Mouse (Mus musculus) ZHBTc4 (cell line): ENCODE data around the gene Alcam.

Source experiments
- DNase-seq: peaks from one replicate; pipeline ENCODE4 v3.0.0-alpha.2; 2011; ENCODE audit warnings: low read depth, low spot score

Gene Alcam

DNA sequence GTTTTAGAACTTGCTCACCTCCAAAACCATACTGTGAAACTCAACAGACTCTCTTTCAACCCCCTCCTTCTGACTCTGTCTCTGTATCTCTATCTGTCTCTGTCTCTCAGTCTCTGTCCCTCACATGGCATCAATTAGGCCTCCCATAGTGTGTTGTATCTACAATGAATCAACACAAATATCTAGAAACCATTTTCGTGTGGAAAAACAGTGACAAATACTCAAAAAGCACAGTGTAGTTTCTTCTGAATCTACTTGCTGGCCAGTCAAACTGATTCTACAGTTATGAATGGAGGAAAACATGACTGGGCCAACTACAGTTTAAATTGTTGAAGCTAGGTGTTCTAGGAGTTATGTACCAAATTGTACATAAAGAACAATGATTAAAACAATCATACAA is 10.8 kb downstream of the Alcam start:
- no peak for DNase-seq

DNA sequence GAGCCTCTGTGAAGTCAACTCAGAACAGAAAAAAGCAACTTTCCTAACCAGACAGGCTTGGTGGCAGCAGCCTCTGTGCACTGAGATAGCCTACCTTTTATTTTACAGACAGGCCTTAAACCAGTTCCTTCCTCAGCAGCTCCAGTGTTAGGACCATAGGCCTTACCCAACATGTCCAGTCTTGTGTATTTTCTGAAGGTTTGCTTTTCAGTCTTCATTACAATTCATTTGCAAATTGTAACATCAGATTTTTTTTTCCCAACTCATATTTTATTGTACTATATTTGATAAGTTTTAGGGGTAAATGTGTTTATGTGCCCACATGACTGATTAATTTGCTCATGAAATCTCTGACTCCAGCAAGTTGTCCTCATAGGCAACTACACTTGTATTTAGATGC is 14.3 kb downstream of the Alcam start:
- DNase-seq, result no peak

DNA sequence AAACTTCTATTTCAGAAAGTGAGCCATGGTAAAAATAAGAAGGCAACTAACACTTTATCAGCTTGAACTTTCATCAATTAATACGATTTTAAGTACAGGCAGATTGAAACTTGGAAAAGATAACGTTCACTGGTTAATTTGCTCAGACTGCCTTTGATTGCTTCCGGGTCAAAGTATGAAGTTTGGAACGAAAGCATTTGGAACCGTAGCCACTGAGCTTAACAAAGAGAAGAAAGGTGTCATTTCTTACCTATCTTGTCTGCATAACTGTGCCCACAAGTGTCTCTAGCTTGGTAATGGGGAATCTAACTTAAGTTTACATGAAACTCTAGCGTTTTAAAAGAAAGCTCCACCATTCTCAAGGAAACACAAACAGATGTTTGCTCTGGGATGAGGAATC is 14.9 kb downstream of the Alcam start:
- no peak for DNase-seq

- no peak for DNase-seq
Measured at GRCm38 (mm10) chr16:52438216-52438904, 15.5 kb downstream of the Alcam start.

DNA sequence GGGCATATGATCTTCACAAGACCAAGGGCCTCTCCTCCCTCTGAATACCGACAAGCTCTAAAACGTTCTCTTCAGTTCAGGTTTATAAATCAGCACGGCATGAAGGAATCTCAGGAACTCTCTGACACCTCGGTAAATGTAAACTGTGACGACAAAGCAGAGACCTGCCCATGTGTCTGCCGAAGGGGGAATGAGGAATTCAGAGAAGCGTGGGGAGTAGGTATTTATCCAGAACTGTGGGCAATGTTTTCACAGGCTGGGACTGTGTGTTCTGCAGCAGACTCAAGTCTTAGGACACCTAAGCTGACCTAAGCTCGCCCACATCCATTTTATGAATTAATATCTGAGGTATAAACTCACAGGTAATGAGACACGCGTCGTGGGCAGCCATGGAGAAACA is 20.7 kb downstream of the Alcam start:
- DNase-seq, result no peak

DNA sequence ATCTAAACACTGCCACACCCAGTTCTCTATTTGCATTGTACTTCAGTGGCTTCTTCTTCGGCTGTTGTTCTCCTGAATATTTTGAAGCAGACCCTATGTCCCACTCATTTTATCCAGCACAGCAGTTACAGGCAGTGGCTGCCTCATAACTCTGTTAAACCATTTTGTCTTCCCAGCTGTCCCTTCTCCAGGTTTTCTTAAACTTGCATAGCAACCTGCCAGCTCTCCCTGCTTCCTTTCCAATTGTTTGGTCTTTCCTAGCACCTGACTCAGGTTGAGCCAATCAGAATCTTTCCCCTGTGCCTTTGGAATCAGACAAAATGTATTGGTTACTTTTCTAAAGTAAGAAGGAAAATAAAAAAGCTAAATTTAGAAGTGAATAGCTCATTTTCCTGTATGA is 21.8 kb downstream of the Alcam start:
- no peak for DNase-seq

GRCm38 (mm10) chr16:52431590-52431989 is 22.3 kb downstream of the Alcam start:
- no peak for DNase-seq

DNA sequence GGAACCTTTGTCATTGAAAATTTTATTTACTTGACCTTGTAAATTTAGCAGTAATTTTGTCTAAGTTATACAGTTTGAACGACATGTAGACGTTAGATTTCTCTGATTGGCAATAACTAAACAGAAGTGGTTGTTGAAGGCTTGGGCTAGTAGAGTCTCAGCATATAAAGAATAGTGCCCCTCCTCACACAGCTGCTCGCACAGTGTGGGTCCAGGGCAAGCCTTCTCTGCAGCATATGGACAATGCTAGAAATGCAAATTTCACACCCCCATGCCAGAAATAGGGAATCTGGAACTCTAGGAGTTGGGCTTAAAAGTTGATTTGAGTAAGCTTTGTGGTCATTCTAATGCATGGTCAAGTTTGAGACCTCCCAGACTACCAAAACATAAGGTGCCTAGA is 23.8 kb downstream of the Alcam start:
- DNase-seq, result no peak

GRCm38 (mm10) chr16:52429661-52430060 is 24.2 kb downstream of the Alcam start:
- DNase-seq, result no peak

DNA sequence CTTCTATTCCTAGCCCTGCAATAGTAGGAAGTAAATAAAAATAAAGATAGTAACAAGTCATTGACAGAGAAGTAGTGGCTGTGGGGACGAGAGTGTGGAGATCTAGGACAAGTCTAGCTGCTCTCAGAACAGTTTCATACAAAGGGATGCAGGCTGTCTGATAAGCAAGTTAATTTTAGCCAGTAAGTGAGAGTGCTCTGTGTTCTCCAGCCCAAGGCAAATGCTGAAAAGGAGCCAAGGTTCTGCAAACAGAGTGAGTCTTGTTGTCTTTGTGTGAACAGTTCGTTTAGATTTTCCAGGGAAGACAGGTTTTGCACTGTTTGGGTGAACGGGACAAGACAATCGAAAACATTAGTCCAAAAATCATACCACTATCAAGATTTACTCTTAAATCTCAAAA is 25.4 kb downstream of the Alcam start:
- DNase-seq, result no peak

DNA sequence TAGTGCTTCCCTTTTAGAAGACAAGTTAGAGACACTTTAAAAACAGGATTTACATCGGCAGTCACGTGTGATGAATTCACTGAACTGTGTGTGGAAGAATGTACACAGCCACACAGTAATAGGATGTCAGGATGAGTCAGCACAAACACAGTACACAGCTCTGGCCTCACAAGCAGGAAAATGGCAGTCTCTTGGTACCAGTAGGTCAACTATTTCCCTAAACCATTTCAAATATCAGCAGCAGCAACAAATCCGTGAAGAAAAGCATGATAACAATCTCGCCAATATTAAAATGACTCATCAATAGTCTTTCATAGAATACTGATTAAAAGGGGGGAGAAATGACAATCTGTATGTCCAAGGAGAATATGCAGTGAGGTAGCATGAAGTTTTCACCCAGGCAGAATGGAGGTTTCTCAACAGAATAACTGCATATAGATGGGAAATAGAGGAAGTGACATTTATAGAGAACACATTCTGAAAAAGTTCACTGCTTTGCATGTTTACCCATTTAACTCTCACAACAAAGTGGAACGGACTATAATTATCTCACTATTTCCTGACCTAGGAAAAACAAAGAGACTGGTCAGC is 35.2 kb downstream of the Alcam start:
- DNase-seq, result no peak

DNA sequence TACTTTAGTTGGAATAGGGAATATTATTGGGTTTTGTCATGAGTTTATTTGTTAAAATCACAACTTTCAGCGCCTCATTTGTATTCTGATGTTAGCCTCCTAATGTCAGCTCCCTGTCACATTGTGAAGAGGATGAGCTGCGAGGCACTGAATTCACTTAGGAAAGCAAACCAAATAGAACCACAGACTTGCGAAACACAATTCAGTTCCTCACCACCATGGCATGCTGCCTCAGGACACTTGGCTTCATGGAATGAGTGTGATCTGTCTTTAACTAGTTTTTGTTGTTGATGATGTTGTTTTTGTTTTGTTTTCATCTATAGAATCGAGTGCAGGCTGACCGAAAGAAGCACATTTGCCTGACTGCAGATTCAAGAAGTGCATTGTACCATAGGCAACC is 35.9 kb downstream of the Alcam start:
- DNase-seq, result no peak

GRCm38 (mm10) chr16:52417146-52417545 is 36.7 kb downstream of the Alcam start:
- DNase-seq, result no peak

- DNase-seq, result no peak
Measured at GRCm38 (mm10) chr16:52413714-52414113, 40.2 kb downstream of the Alcam start.

GRCm38 (mm10) chr16:52406072-52406471 is 47.8 kb downstream of the Alcam start:
- no peak for DNase-seq

DNA sequence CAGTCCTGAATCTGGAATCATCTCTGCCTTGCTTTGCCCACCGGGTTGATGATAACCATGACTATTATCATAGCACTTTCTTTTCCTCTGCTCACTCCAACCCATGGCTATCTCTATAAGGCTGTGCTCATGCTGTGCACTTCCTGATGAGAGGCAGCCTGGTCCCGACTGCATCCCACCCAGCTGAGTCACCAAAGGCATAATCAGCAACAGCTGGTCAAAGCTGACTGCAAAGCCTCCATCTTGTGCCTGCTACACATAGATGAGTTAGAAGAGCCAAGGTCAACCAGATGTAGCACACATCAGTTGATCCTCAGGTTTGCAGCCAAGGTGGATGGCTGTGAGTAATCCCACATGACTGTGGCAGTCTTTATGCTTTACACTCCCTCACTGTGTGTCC is 48.6 kb downstream of the Alcam start:
- no peak for DNase-seq

DNA sequence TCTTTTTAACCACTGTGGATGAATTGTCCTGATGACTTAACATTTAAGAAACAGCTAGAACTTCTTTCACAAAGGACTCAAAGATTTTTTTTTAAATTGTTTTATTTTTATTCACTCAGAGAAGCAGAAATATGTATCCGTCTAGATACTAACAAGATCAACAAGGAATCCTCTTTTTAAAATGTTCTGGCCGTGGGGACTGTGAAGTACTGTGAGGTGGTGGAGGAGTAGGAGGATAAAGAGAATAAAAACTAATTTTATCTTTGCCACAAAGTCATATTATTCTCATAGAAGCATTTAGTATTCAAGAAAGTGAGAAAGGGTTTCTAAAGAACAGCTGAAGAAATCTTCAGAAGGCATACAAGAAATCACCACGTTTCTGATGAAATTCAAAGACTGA is 54.8 kb downstream of the Alcam start:
- no peak for DNase-seq

DNA sequence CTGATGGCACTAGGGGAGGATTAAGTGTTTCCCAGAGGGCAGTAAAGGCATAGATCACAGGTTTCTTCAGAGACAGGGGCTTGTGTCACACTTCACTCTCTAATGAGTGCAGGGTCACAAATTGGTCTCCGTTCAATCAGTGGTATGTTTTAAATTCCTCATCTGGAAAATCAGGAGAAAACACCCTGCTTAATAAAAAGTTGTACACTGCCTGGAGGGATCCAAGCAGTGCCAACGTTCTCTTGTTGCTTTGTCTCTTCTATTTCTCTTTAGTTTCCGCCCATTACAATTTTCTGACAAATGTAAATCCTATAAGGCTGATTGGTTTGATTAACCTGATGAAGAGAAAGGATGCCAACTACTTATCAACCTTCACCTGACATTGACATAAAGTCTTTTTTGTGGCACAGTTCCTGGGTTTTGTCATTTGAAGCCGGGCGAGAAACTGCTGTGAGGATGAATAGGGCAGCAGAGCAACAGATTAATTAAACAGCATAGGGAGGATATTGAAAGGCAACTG is 67.0 kb downstream of the Alcam start:
- no peak for DNase-seq

GRCm38 (mm10) chr16:52383456-52384185 is 70.3 kb downstream of the Alcam start:
- no peak for DNase-seq

GRCm38 (mm10) chr16:52378811-52379597 is 74.9 kb downstream of the Alcam start:
- DNase-seq, result no peak

- DNase-seq, result no peak
Measured at GRCm38 (mm10) chr16:52376827-52377226, 77.0 kb downstream of the Alcam start.

GRCm38 (mm10) chr16:52371956-52372355 is 81.9 kb downstream of the Alcam start:
- DNase-seq, result no peak
